Mouse (Mus musculus) myocyte (in vitro differentiated cells): Measurements from ENCODE around the gene Trmt10a. TPM values are rescaled to one million over a fixed set of nuclear protein-coding genes. Genes with fewer than 3 reads are reported as not detected.

Source experiments
- H3K27me3 ChIP-seq: one replicate; pipeline ENCODE4 v1.6.1; 2011; ENCODE audit not compliant: control insufficient read depth, insufficient read depth, insufficient read length
- H3K36me3 ChIP-seq: one replicate; pipeline ENCODE4 v1.6.1; 2011; ENCODE audit not compliant: control insufficient read depth, insufficient read depth
- H3K4me2 ChIP-seq: one replicate; pipeline ENCODE4 v1.6.1; 2011; ENCODE audit warnings: low read depth, control low read depth
- H3K4me3 ChIP-seq: one replicate; pipeline ENCODE4 v1.5.1; 2011; ENCODE audit warnings: mild to moderate bottlenecking, control low read depth, moderate library complexity
- H3K79me2 ChIP-seq: one replicate; pipeline ENCODE4 v1.6.1; 2011; ENCODE audit not compliant: control insufficient read depth, insufficient read depth
- H3ac ChIP-seq: one replicate; pipeline ENCODE4 v1.6.1; 2011; ENCODE audit not compliant: control insufficient read depth, insufficient read length
- CEBPB ChIP-seq: IDR thresholded peaks from 2 replicates; pipeline ENCODE4 v1.6.1; 2011; ENCODE audit warnings: mild to moderate bottlenecking, moderate library complexity; ENCODE audit not compliant: poor library complexity, insufficient read depth, severe bottlenecking
- E2F4 ChIP-seq: IDR thresholded peaks from one replicate; pipeline ENCODE4 v1.6.1; 2011; ENCODE audit warnings: mild to moderate bottlenecking, control low read depth, moderate library complexity; ENCODE audit not compliant: insufficient read depth
- MAX ChIP-seq: IDR thresholded peaks from one replicate; pipeline ENCODE4 v1.6.1; 2011; ENCODE audit warnings: low read depth, mild to moderate bottlenecking, control low read depth
- MYOD1 ChIP-seq, 3 experiments: IDR thresholded peaks; one replicate each; pipeline ENCODE4 v1.6.1; 2011; ENCODE audit warnings: control low read depth in 2 of 3, low read depth in 2 of 3, mild to moderate bottlenecking in 2 of 3, moderate library complexity in 1 of 3; ENCODE audit not compliant: insufficient read length in 2 of 3, control insufficient read depth in 1 of 3
- MYOG ChIP-seq, 3 experiments: IDR thresholded peaks; one replicate each; pipeline ENCODE4 v1.6.1; 2011; ENCODE audit warnings: control low read depth in 2 of 3, low read depth in 2 of 3, mild to moderate bottlenecking in 2 of 3; ENCODE audit not compliant: insufficient read length in 2 of 3, control insufficient read depth in 1 of 3, insufficient read depth in 1 of 3
- POLR2A ChIP-seq: IDR thresholded peaks from one replicate; pipeline ENCODE4 v1.6.1; 2011; ENCODE audit warnings: low read depth, mild to moderate bottlenecking, control low read depth, moderate library complexity; ENCODE audit not compliant: insufficient read length
- POLR2AphosphoS2 ChIP-seq: IDR thresholded peaks from one replicate; pipeline ENCODE4 v1.6.1; 2011; ENCODE audit warnings: low read depth, control low read depth; ENCODE audit not compliant: insufficient read length
- REST ChIP-seq: IDR thresholded peaks from one replicate; pipeline ENCODE4 v1.6.1; 2011; ENCODE audit warnings: mild to moderate bottlenecking, control low read depth, moderate library complexity; ENCODE audit not compliant: insufficient read depth, insufficient read length
- SRF ChIP-seq: IDR thresholded peaks from one replicate; pipeline ENCODE4 v1.6.1; 2011; ENCODE audit warnings: low read depth; ENCODE audit not compliant: control insufficient read depth, insufficient read length
- TCF12 ChIP-seq: IDR thresholded peaks from one replicate; pipeline ENCODE4 v1.6.1; 2011; ENCODE audit warnings: mild to moderate bottlenecking, control low read depth; ENCODE audit not compliant: poor library complexity, insufficient read depth, severe bottlenecking
- TCF3 ChIP-seq: IDR thresholded peaks from one replicate; pipeline ENCODE4 v1.6.1; 2011; ENCODE audit warnings: low read depth, control low read depth; ENCODE audit not compliant: insufficient read length
- USF1 ChIP-seq: IDR thresholded peaks from one replicate; pipeline ENCODE4 v1.6.1; 2011; ENCODE audit warnings: low read depth, mild to moderate bottlenecking, control low read depth, moderate library complexity
- polyA plus RNA-seq: library from polyadenylated mRNA; unstranded; fragments of >200 nt; fragmentation: generic; extraction: Trizol; gene quantifications from one replicate; pipeline ENCODE4 v1.2.1, GENCODE M21; 2012; ENCODE audit warnings: missing spikeins

Gene Trmt10a
- polyA plus RNA-seq, 1 experiment = 6.3 TPM

- no peak for TF ChIP-seq MAX
- TF ChIP-seq SRF = no peak
- no peak for TF ChIP-seq CEBPB
- no peak for TF ChIP-seq POLR2AphosphoS2
- no peaks in the 10 kb centered on the region for H3K27me3 ChIP-seq
- no peak overlapping the region for H3ac ChIP-seq
- H3K36me3 ChIP-seq = peaks cover 15% of the 10 kb centered on the region
- no peaks in the 10 kb centered on the region for H3K79me2 ChIP-seq
- H3K4me3 ChIP-seq = no peak overlapping the region
- no peak overlapping the region for H3K4me2 ChIP-seq
Measured at GRCm38 (mm10) chr3:138155062-138155461, 11.8 kb downstream of the Trmt10a start.

- H3K36me3 ChIP-seq = peaks cover 9% of the 10 kb centered on the region
- no peaks in the 10 kb centered on the region for H3K79me2 ChIP-seq
- no peak overlapping the region for H3K4me2 ChIP-seq
- TF ChIP-seq USF1 (no peak), TCF3 (no peak), POLR2A (no peak), TCF12 (no peak)
- no peak overlapping the region for H3ac ChIP-seq
- no peak overlapping the region for H3K4me3 ChIP-seq
- H3K27me3 ChIP-seq = no peaks in the 10 kb centered on the region
Measured at GRCm38 (mm10) chr3:138156651-138157050, 13.4 kb downstream of the Trmt10a start.

DNA sequence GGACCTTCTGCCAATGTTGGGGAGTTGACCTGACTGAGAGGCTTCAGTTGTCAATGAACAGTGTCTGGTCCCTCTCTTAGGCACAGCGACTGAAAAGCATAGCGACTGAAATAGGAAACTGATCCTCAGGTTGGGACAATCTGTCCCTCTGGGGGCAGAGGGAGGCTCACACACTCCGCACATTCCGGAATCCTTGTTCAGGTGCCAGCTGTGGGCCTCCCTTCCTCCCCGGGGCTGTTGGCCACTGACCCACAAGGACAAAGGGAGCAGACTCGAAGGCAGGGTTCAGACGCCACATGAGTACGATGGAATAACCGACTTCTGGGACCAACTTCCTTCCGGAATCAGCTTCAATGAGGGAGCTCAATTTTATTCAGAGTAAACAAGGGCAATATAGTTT, 18.4 kb downstream of the Trmt10a start:
- Histone ChIP-seq H3ac (no peak overlapping the region), H3K27me3 (no peaks in the 10 kb centered on the region), H3K36me3 (peaks cover 4% of the 10 kb centered on the region), H3K79me2 (no peaks in the 10 kb centered on the region), H3K4me3 (no peak overlapping the region), H3K4me2 (no peak overlapping the region)
- TF ChIP-seq MYOD1 (IDR thresholded peaks at IDR 0.05; ENCODE audit: control insufficient read depth in 1 of 3, insufficient read length in 2 of 3, low read depth in 2 of 3) (no peak), CEBPB (no peak), E2F4 (no peak), REST (no peak), USF1 (no peak), TCF12 (no peak)

DNA sequence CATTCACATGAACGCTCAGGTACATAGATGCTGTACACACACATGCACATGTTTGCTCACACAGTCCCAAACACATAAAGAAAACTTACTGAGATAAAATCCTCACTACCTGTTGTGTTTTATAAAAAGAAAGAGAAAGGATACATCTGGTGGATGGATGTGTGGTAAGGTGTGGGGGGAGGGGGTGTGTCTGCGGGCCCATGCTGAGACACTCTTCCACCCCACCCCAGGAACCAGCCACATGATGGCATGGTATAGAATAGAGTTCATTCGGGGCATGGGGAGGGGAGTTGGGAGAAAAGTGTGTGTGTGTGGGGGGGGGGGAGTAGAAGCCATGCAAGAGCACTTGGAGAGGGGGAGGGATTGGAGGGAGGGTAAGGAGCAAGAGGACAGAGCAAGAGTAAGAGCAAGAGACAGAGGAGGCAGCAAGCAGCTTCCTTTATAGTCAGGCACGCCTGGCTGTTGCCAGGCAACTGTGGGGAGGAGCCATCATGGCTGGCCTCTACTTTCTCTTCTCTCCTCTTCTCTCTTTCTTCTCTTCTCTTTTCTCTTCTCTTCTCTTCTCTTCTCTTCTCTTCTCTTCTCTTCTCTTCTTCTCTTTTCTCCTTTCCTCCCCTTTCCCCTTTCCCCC, 19.4 kb downstream of the Trmt10a start:
- peaks cover 4% of the 10 kb centered on the region for H3K36me3 ChIP-seq
- no peak overlapping the region for H3ac ChIP-seq
- TF ChIP-seq MAX = no peak
- no peak for TF ChIP-seq CEBPB
- TF ChIP-seq MYOG (IDR thresholded peaks at IDR 0.05; ENCODE audit: control insufficient read depth in 1 of 3, insufficient read depth in 1 of 3, insufficient read length in 2 of 3, low read depth in 2 of 3) = no peak
- no peak for TF ChIP-seq POLR2AphosphoS2
- TF ChIP-seq MYOD1 (IDR thresholded peaks at IDR 0.05; ENCODE audit: control insufficient read depth in 1 of 3, insufficient read length in 2 of 3, low read depth in 2 of 3) = no peak
- TF ChIP-seq E2F4 = no peak
- TF ChIP-seq REST = no peak
- TF ChIP-seq USF1 = no peak
- TF ChIP-seq SRF = no peak
- TF ChIP-seq POLR2A = no peak
- no peak for TF ChIP-seq TCF3
- TF ChIP-seq TCF12 = no peak
- H3K79me2 ChIP-seq = no peaks in the 10 kb centered on the region
- no peak overlapping the region for H3K4me2 ChIP-seq
- no peaks in the 10 kb centered on the region for H3K27me3 ChIP-seq
- H3K4me3 ChIP-seq = no peak overlapping the region

DNA sequence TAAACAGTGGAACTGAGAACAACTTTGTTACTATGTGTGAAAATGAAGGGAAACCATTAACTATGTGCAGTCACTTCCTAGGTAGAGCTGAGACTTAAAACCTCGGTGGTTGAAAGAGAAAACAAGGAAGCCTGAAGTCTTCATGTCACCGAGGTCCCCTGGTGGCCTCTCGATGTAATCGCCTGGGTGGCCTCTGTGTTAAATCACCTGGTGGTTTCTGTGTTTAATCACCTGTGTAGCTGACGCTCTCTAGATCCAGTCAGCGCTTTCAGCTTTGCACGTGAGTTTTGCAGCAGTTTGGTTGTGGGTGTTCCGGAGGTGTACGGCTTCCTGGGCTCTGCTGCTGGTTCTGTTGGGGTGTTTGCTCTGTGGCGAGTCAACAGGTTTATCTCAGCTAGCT, 30.0 kb downstream of the Trmt10a start:
- Histone ChIP-seq H3K27me3 (no peaks in the 10 kb centered on the region), H3K79me2 (no peaks in the 10 kb centered on the region), H3ac (no peak overlapping the region), H3K4me2 (no peak overlapping the region), H3K36me3 (no peaks in the 10 kb centered on the region), H3K4me3 (no peak overlapping the region)
- TF ChIP-seq USF1 = no peak
- no peak for TF ChIP-seq MYOD1 (IDR thresholded peaks at IDR 0.05; ENCODE audit: control insufficient read depth in 1 of 3, insufficient read length in 2 of 3, low read depth in 2 of 3)
- TF ChIP-seq TCF12 = no peak
- no peak for TF ChIP-seq E2F4
- no peak for TF ChIP-seq SRF
- no peak for TF ChIP-seq POLR2A

DNA sequence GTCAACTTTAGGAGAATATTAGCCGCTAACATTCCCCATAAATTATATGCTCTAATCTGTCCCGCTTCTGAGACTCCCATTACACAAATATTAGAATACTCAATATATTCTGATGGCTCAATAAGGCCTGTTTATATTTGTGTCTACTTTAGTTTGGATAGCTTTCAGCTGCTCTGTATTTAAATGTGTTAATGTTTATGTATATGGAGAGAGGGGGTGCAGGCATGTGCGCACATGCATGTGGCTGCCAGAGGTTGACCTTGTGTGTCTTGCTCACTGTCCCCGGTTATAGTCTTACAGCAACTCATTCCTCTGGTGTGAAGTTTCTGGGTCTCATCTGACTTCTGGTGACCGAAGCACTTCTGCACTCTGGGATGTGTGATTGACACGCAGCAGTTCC, 32.3 kb downstream of the Trmt10a start:
- Histone ChIP-seq H3K4me2 (no peak overlapping the region), H3K79me2 (no peaks in the 10 kb centered on the region), H3K4me3 (no peak overlapping the region), H3ac (no peak overlapping the region), H3K36me3 (no peaks in the 10 kb centered on the region), H3K27me3 (no peaks in the 10 kb centered on the region)
- no peak for TF ChIP-seq MYOG (IDR thresholded peaks at IDR 0.05; ENCODE audit: control insufficient read depth in 1 of 3, insufficient read depth in 1 of 3, insufficient read length in 2 of 3, low read depth in 2 of 3)
- TF ChIP-seq TCF12 = no peak
- no peak for TF ChIP-seq MAX
- no peak for TF ChIP-seq SRF
- no peak for TF ChIP-seq POLR2AphosphoS2
